Comparison of ENCODE assay signal across 23 mouse cellular contexts in the genomic region with DNA sequence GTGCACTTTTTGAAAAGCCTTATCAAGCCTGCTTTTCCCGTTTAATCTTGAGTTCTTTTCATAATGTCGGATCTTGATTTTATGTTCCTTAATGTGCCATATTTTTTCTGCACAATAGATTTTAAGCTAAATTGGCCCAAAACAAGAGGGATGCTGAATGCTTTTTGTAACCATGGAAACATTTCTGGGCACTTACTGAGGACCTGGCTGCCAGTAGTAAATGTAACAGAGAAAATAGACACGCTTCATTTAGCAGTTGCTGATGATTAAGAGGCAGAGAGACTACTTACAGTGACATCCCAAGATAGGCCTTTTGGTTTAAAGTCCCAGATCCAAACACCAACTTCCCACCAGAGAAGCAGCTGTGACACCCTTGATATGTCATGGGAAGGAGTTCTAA.
DNase-seq lines count a peak whose midpoint lies in the region; ATAC-seq and TF ChIP-seq lines count a peak whose summit lies in the region.
"Had no signal": no experiment of that assay in that cellular context is flagged by ENCODE, and none has a peak within 500 bp of the region (broad histone marks: within the 10 kb centered on the region; RNA-seq: fewer than 3 reads in every experiment).

No protein-coding gene starts in this region.

- no peaks in the 10 kb centered on the region for H3K27me3 ChIP-seq in forebrain, embryonic 13.5 days
- no peaks in the 10 kb centered on the region for H3K27me3 ChIP-seq in forebrain, embryonic 10.5 days (ENCODE audit: poor library complexity, severe bottlenecking)
- H3K27me3 ChIP-seq in midbrain, embryonic 14.5 days (ENCODE audit: control insufficient read depth, insufficient read depth, low read length): no peaks in the 10 kb centered on the region
- H3K27me3 ChIP-seq in midbrain, embryonic 13.5 days: no peaks in the 10 kb centered on the region
- H3K27me3 ChIP-seq in forebrain, postnatal 0 days (ENCODE audit: insufficient read depth, low read length): no peaks in the 10 kb centered on the region
- H3K27me3 ChIP-seq: CH12.LX; embryonic facial prominence, embryonic 13.5 days; liver, embryonic 12.5 days; midbrain, embryonic 12.5 days; stomach, embryonic 15.5 days had no signal

- TF ChIP-seq CTCF in forebrain, postnatal 0 days (IDR thresholded peaks at IDR 0.05; ENCODE audit: low read depth): no peak

- H3K4me3 ChIP-seq in forebrain, embryonic 13.5 days: no peak overlapping the region
- no peak overlapping the region for H3K4me3 ChIP-seq in forebrain, embryonic 10.5 days
- H3K4me3 ChIP-seq in midbrain, embryonic 14.5 days (replicated peaks; ENCODE audit: low read depth, low read length): no peak overlapping the region
- H3K4me3 ChIP-seq in midbrain, embryonic 13.5 days (replicated peaks): no peak overlapping the region
- H3K4me3 ChIP-seq in forebrain, postnatal 0 days (ENCODE audit: low read depth, low read length): no peak overlapping the region
- H3K4me3 ChIP-seq: embryonic facial prominence, embryonic 13.5 days; heart, embryonic 10.5 days; liver, embryonic 12.5 days; midbrain, embryonic 12.5 days; stomach, embryonic 15.5 days had no signal

- H3K27ac ChIP-seq in forebrain, embryonic 13.5 days: peak overlapping the region; percentile 51; the same call in 1 of the 2 replicates
- no peak overlapping the region for H3K27ac ChIP-seq in forebrain, embryonic 10.5 days
- H3K27ac ChIP-seq in midbrain, embryonic 14.5 days (replicated peaks; ENCODE audit: low read depth, low read length): no peak overlapping the region
- no peak overlapping the region for H3K27ac ChIP-seq in midbrain, embryonic 13.5 days
- peak overlapping the region; percentile 79 for H3K27ac ChIP-seq in forebrain, postnatal 0 days (ENCODE audit: low read depth, low read length)
- H3K27ac ChIP-seq: embryonic facial prominence, embryonic 13.5 days; heart, embryonic 10.5 days; liver, embryonic 12.5 days; midbrain, embryonic 12.5 days; stomach, embryonic 15.5 days had no signal

- no peak for DNase-seq in forebrain, embryonic 10.5 days (ENCODE audit: extremely low spot score, low spot score)
- DNase-seq in layer of hippocampus, adult 18-20 months (ENCODE audit: low spot score in 2 of 2): peak; percentile 26 to 61
- no peak for DNase-seq in layer of hippocampus, postnatal 25 days (ENCODE audit: extremely low spot score in 1 of 2, low spot score in 1 of 2)
- peak; percentile 40 for DNase-seq in midbrain, embryonic 14.5 days
- DNase-seq in forebrain, postnatal 0 days: peak; percentile 77
- no peak for DNase-seq in kidney, adult 18-20 months
- DNase-seq: adrenal gland, adult 2 months; cerebellum, adult 18-20 months; gastrocnemius, postnatal 36 days; heart, postnatal 10 days; kidney, adult 9 months; kidney, postnatal 36 days; lung, embryonic 14.5 days; lung, postnatal 4 days had no signal

- H3K36me3 ChIP-seq in forebrain, embryonic 13.5 days (ENCODE audit: poor library complexity, severe bottlenecking): no peaks in the 10 kb centered on the region
- no peaks in the 10 kb centered on the region for H3K36me3 ChIP-seq in forebrain, embryonic 10.5 days (replicated peaks)
- no peaks in the 10 kb centered on the region for H3K36me3 ChIP-seq in midbrain, embryonic 14.5 days (ENCODE audit: control insufficient read depth, insufficient read depth, low read length)
- no peaks in the 10 kb centered on the region for H3K36me3 ChIP-seq in midbrain, embryonic 13.5 days
- no peaks in the 10 kb centered on the region for H3K36me3 ChIP-seq in forebrain, postnatal 0 days (ENCODE audit: insufficient read depth)
- H3K36me3 ChIP-seq: embryonic facial prominence, embryonic 13.5 days; heart, embryonic 10.5 days; liver, embryonic 12.5 days; midbrain, embryonic 12.5 days; stomach, embryonic 15.5 days had no signal

- H3K9me3 ChIP-seq in forebrain, embryonic 13.5 days (replicated peaks): no peaks in the 10 kb centered on the region
- H3K9me3 ChIP-seq in forebrain, embryonic 10.5 days: no peaks in the 10 kb centered on the region
- no peaks in the 10 kb centered on the region for H3K9me3 ChIP-seq in midbrain, embryonic 14.5 days (ENCODE audit: control insufficient read depth, low read length)
- H3K9me3 ChIP-seq in midbrain, embryonic 13.5 days: no peaks in the 10 kb centered on the region
- no peaks in the 10 kb centered on the region for H3K9me3 ChIP-seq in forebrain, postnatal 0 days (ENCODE audit: low read length)
- H3K9me3 ChIP-seq: embryonic facial prominence, embryonic 13.5 days; heart, embryonic 10.5 days; liver, embryonic 12.5 days; midbrain, embryonic 12.5 days; stomach, embryonic 15.5 days had no signal

- H3K9ac ChIP-seq in forebrain, embryonic 13.5 days: no peak overlapping the region
- no peak overlapping the region for H3K9ac ChIP-seq in midbrain, embryonic 14.5 days (replicated peaks; ENCODE audit: low read length)
- no peak overlapping the region for H3K9ac ChIP-seq in midbrain, embryonic 13.5 days (replicated peaks)
- no peak overlapping the region for H3K9ac ChIP-seq in forebrain, postnatal 0 days
- H3K9ac ChIP-seq: embryonic facial prominence, embryonic 13.5 days; liver, embryonic 12.5 days; lung, embryonic 14.5 days; midbrain, embryonic 12.5 days; stomach, embryonic 15.5 days had no signal

- peaks cover 17% of the 10 kb centered on the region for H3K4me1 ChIP-seq in forebrain, embryonic 13.5 days
- peaks cover 13% of the 10 kb centered on the region for H3K4me1 ChIP-seq in forebrain, embryonic 10.5 days
- 0 out of 2 replicates have a peak, but pooled peaks cover 8% of the 10 kb centered on the region for H3K4me1 ChIP-seq in midbrain, embryonic 14.5 days (ENCODE audit: control insufficient read depth, insufficient read depth, low read length)
- peaks cover 11% of the 10 kb centered on the region for H3K4me1 ChIP-seq in midbrain, embryonic 13.5 days (replicated peaks)
- peaks cover 18% of the 10 kb centered on the region for H3K4me1 ChIP-seq in forebrain, postnatal 0 days (ENCODE audit: insufficient read depth)
- H3K4me1 ChIP-seq: embryonic facial prominence, embryonic 13.5 days; heart, embryonic 10.5 days; liver, embryonic 12.5 days; stomach, embryonic 15.5 days had no signal

- peak; percentile 67; the same call in 1 of the 2 replicates for ATAC-seq in forebrain, embryonic 13.5 days
- ATAC-seq in midbrain, embryonic 14.5 days (ENCODE audit: low FRiP score, low TSS enrichment): no peak
- ATAC-seq in midbrain, embryonic 13.5 days: no peak
- peak; percentile 84 for ATAC-seq in forebrain, postnatal 0 days
- ATAC-seq: inflammation-experienced regulatory T-cells, adult 6 months; liver, embryonic 12.5 days had no signal

- no peak overlapping the region for H3K4me2 ChIP-seq in forebrain, embryonic 13.5 days
- H3K4me2 ChIP-seq in midbrain, embryonic 14.5 days (ENCODE audit: low read length): no peak overlapping the region
- no peak overlapping the region for H3K4me2 ChIP-seq in midbrain, embryonic 13.5 days (replicated peaks)
- no peak overlapping the region for H3K4me2 ChIP-seq in forebrain, postnatal 0 days (ENCODE audit: low read depth)
- H3K4me2 ChIP-seq: embryonic facial prominence, embryonic 13.5 days; liver, embryonic 12.5 days; lung, embryonic 14.5 days; midbrain, embryonic 12.5 days; stomach, embryonic 15.5 days had no signal

- 10% methylated on average over 3 of the region's 3 CpGs for WGBS in forebrain, embryonic 13.5 days
- WGBS in forebrain, embryonic 10.5 days: 59% methylated on average over 3 of the region's 3 CpGs
- 27% methylated on average over 3 of the region's 3 CpGs for WGBS in midbrain, embryonic 14.5 days
- 18% methylated on average over 3 of the region's 3 CpGs for WGBS in midbrain, embryonic 13.5 days
- 13% methylated on average over 3 of the region's 3 CpGs for WGBS in forebrain, postnatal 0 days

Comparison
In these comparisons a context has a peak if more than half of its experiments do, and no peak if none do; other contexts are left out.
1. H3K27ac ChIP-seq: peak in forebrain, embryonic 13.5 days (single experiment) and forebrain, postnatal 0 days (single experiment); none in forebrain, embryonic 10.5 days (single experiment), midbrain, embryonic 14.5 days (single experiment) and midbrain, embryonic 13.5 days (single experiment).
2. DNase-seq: peak in layer of hippocampus, adult 18-20 months (2 of 2), midbrain, embryonic 14.5 days (single experiment) and forebrain, postnatal 0 days (single experiment); none in forebrain, embryonic 10.5 days (single experiment), layer of hippocampus, postnatal 25 days (0 of 2) and kidney, adult 18-20 months (single experiment).
3. ATAC-seq: peak in forebrain, embryonic 13.5 days (single experiment) and forebrain, postnatal 0 days (single experiment); none in midbrain, embryonic 14.5 days (single experiment) and midbrain, embryonic 13.5 days (single experiment).